Mouse (Mus musculus): ENCODE measurements around the gene Cenpv.

- TF ChIP-seq CTCF (IDR thresholded peaks at IDR 0.05; ENCODE audit: borderline replicate concordance, insufficient read depth, low read depth, low read length) (no peak), POLR2A (IDR thresholded peaks at IDR 0.05; ENCODE audit: borderline replicate concordance, insufficient read depth, low read length) (no peak)
Measured at GRCm38 (mm10) chr11:62555896-62556412, 16.9 kb upstream of the Cenpv start.

Data from cerebellum, adult 2 months (tissue).